Mouse (Mus musculus) midbrain, embryonic 15.5 days (tissue): Measurements from ENCODE around the gene Baz2a. TPM values are rescaled to one million over a fixed set of nuclear protein-coding genes. Genes with fewer than 3 reads are reported as not detected.
"Not testable (repeated sequence)": the region's sequence is repeated elsewhere in the genome, so short reads cannot be mapped to it uniquely, and the experiment has no call there.

ENCODE experiments used
- ATAC-seq: fragments of 200-750 bp; cut with Nextera tagmentation; replicated peaks from 2 replicates; pipeline ENCODE4 v1.8.0; 2017; ENCODE audit warnings: moderate TSS enrichment
- H3K27ac ChIP-seq: fragments of 300-500 bp; sonication (generic); 2 replicates; pipeline ENCODE4 v1.5.1; 2015; ENCODE audit warnings: mild to moderate bottlenecking, inconsistent platforms
- H3K27me3 ChIP-seq: fragments of 300-500 bp; sonication (generic); replicated peaks from 2 replicates; pipeline ENCODE4 v1.6.1; 2015; ENCODE audit warnings: inconsistent platforms
- H3K36me3 ChIP-seq: fragments of 300-500 bp; sonication (generic); replicated peaks from 2 replicates; pipeline ENCODE4 v1.6.1; 2015; ENCODE audit warnings: inconsistent platforms
- H3K4me1 ChIP-seq: fragments of 300-500 bp; sonication (generic); 2 replicates; pipeline ENCODE4 v1.6.1; 2015; ENCODE audit warnings: inconsistent platforms
- H3K4me2 ChIP-seq: fragments of 300-500 bp; sonication (generic); 2 replicates; pipeline ENCODE4 v1.6.1; 2015; ENCODE audit warnings: inconsistent platforms, mild to moderate bottlenecking, moderate library complexity
- H3K4me3 ChIP-seq: fragments of 300-500 bp; sonication (generic); 2 replicates; pipeline ENCODE4 v1.5.1; 2015; ENCODE audit warnings: mild to moderate bottlenecking, inconsistent platforms
- H3K9ac ChIP-seq: fragments of 300-500 bp; sonication (generic); 2 replicates; pipeline ENCODE4 v1.6.1; 2015; ENCODE audit warnings: mild to moderate bottlenecking, inconsistent platforms
- H3K9me3 ChIP-seq: fragments of 300-500 bp; sonication (generic); 2 replicates; pipeline ENCODE4 v1.6.1; 2016; ENCODE audit warnings: inconsistent platforms
- WGBS: fragments of 180-500 bp; shearing (Covaris S2); methylation state at CpG from one replicate; pipeline ENCODE4 v1.1.7; 2015; ENCODE audit warnings: mixed read lengths; 5-methylcytosine and 5-hydroxymethylcytosine counted together
- polyA plus RNA-seq: library from polyadenylated mRNA; unstranded; fragments of >200 nt; fragmentation: Nextera tagmentation; extraction: Ambion mirVana; gene quantifications from 2 replicates; pipeline ENCODE4 v1.2.1, GENCODE M21; 2015

The Baz2a gene
- polyA plus RNA-seq, 1 experiment from 2014 or later, result 10.9 TPM

DNA sequence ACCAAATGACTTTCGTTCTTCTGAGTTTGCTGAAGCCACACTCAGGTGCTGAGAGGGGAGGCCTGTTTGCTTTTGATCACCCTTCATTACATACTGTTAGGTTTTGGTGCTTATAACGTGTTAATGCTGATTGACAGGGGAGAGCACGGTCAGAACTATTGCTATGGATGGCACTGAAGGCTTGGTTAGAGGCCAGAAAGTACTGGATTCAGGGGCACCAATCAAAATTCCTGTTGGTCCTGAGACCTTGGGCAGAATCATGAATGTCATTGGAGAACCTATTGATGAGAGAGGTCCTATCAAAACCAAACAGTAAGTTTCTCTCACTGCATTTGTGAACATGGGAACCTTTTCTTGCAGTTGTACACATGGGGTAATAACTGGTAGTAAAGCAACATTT lies 7.2 kb upstream of the Baz2a start:
- H3K27ac ChIP-seq, result peak overlapping the region; percentile 91
- H3K4me2 ChIP-seq, result peak overlapping the region; percentile 78
- H3K36me3 ChIP-seq, result peaks cover 39% of the 10 kb centered on the region
- H3K27me3 ChIP-seq, result no peaks in the 10 kb centered on the region
- H3K4me3 ChIP-seq, result peak overlapping the region; percentile 70
- H3K9me3 ChIP-seq, result no peaks in the 10 kb centered on the region
- peak overlapping the region; percentile 84 for H3K9ac ChIP-seq
- 2% methylated on average over 3 of the region's 3 CpGs for WGBS
- no peak for ATAC-seq
- peaks cover 31% of the 10 kb centered on the region for H3K4me1 ChIP-seq

DNA sequence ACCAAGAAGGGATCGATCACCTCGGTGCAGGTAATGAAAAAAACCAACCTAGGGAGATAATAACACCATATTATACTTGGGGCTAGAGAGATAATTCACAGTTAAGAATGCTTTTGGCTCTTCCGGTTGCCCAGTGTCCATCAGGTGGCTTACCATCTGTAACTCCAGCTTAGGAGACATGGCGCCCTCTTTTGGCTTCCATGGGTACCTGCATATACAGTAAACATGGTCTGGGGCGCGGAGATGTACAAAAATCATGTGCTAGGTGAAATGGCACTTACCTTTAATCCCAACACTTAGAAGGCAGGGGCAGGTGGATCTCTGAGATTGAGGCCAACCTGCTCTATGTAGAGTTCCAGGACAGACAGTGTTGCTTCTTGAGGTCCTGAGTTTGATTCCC lies 5.0 kb upstream of the Baz2a start:
- Histone ChIP-seq H3K9me3 (no peaks in the 10 kb centered on the region), H3K4me2 (no peak overlapping the region), H3K27me3 (no peaks in the 10 kb centered on the region), H3K4me3 (no peak overlapping the region), H3K9ac (0 out of 2 replicates have a peak overlapping the region, but pooled peaks have one; percentile 8), H3K4me1 (peaks cover 42% of the 10 kb centered on the region), H3K36me3 (peaks cover 52% of the 10 kb centered on the region), H3K27ac (no peak overlapping the region)
- ATAC-seq, result no peak
- 79% methylated on average over 6 of the region's 6 CpGs for WGBS

GRCm38 (mm10) chr10:128087216-128087615 lies 4.2 kb upstream of the Baz2a start:
- WGBS, result 96% methylated on average over 2 of the region's 2 CpGs
- not testable (repeated sequence) for H3K4me3 ChIP-seq, ATAC-seq, H3K27me3 ChIP-seq, H3K4me2 ChIP-seq, H3K27ac ChIP-seq, H3K9me3 ChIP-seq, H3K9ac ChIP-seq
- peaks cover 52% of the 10 kb centered on the region for H3K36me3 ChIP-seq
- peaks cover 45% of the 10 kb centered on the region for H3K4me1 ChIP-seq

- no peaks in the 10 kb centered on the region for H3K27me3 ChIP-seq
- no peak overlapping the region for H3K4me2 ChIP-seq
- H3K9me3 ChIP-seq, result no peaks in the 10 kb centered on the region
- ATAC-seq, result no peak
- 91% methylated on average over 5 of the region's 5 CpGs for WGBS
- no peak overlapping the region for H3K4me3 ChIP-seq
- peaks cover 52% of the 10 kb centered on the region for H3K36me3 ChIP-seq
- no peak overlapping the region for H3K9ac ChIP-seq
- H3K4me1 ChIP-seq, result peaks cover 46% of the 10 kb centered on the region
- no peak overlapping the region for H3K27ac ChIP-seq
Measured at GRCm38 (mm10) chr10:128088181-128088580, 3.2 kb upstream of the Baz2a start.

DNA sequence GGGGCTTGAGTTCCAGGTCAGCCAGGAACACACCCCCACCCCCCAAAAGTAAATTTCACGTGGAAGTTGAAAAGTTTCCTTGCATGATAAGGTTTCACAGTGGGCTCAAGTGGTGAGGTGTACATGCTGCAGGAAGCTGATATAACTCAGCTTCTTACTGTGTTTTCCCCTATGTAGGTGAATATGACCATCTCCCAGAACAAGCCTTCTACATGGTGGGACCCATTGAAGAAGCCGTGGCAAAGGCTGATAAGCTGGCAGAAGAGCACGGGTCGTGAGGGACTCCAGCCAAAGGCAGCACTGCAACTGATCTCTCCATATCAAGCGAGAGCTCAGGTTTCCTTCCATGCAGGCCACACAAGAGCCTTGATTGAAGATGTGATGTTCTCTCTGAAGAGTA lies 1.5 kb upstream of the Baz2a start:
- H3K4me3 ChIP-seq, result no peak overlapping the region
- H3K4me1 ChIP-seq, result peaks cover 55% of the 10 kb centered on the region
- H3K9me3 ChIP-seq, result no peaks in the 10 kb centered on the region
- WGBS, result 77% methylated on average over 5 of the region's 5 CpGs
- no peak overlapping the region for H3K9ac ChIP-seq
- H3K36me3 ChIP-seq, result peaks cover 51% of the 10 kb centered on the region
- H3K4me2 ChIP-seq, result no peak overlapping the region
- H3K27me3 ChIP-seq, result no peaks in the 10 kb centered on the region
- no peak for ATAC-seq
- H3K27ac ChIP-seq, result no peak overlapping the region

- no peak overlapping the region; the same call in 1 of the 2 replicates for H3K9ac ChIP-seq
- H3K4me1 ChIP-seq, result peaks cover 48% of the 10 kb centered on the region
- H3K4me3 ChIP-seq, result peak overlapping the region; percentile 66
- H3K9me3 ChIP-seq, result no peaks in the 10 kb centered on the region
- 9% methylated on average over 14 of the region's 14 CpGs for WGBS
- H3K27ac ChIP-seq, result peak overlapping the region; percentile 52; the same call in 1 of the 2 replicates
- peaks cover 41% of the 10 kb centered on the region for H3K36me3 ChIP-seq
- H3K27me3 ChIP-seq, result no peaks in the 10 kb centered on the region
- peak; percentile 21; the same call in 1 of the 2 replicates for ATAC-seq
- H3K4me2 ChIP-seq, result peak overlapping the region; percentile 87
Measured at GRCm38 (mm10) chr10:128090651-128091563, 470 bp upstream of the Baz2a start.

DNA sequence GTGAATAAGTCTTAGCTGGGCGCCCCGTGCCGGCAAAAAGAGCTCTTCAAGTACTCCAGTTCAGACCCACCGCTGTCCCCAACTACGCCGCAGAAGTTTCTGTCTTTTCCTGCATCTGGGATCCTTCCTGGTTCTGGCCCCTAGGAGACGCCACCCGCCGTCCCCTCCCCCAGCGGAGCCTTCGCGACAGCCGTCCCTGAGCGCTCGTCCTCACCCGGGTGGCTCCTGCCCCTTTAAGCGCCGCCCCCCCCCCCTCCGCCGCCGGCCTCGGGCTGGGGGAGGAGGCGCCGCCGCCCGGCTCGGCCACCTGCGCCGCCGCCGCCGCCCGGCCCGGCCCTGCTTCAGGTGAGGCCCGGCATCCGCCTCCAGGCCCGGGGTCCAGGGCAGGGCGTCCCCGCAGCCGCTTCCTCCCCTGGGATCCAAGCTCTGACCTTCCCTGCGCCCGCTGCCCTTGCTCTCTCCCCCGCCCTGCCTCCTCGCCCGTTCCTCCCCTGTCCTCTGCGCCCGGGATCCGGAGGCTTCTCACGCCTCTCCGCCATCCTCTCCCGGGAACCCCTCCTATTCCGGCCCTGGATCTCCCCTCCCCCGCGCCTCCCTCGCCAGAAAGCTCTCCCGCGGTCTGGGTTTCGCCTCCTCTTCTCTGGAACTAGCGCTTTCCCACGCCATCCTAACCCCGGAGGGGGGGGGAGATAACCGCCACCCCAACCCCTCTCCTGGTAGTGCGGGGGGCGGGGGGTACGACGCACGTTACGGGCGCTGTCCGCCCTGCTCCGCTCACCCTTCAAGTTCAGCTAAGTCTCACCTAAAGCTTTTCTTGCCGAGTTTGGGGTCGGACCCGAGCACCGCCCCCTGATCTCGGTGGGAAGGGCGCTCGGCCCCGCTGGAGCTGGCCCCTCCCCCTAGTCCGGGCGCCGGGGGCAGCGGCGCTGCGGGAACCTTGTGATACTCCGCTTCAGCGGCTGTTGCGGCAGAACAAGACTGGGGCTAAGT lies 1.4 kb downstream of the Baz2a start:
- peaks cover 26% of the 10 kb centered on the region for H3K36me3 ChIP-seq
- H3K9me3 ChIP-seq, result no peaks in the 10 kb centered on the region
- peak; percentile 45 for ATAC-seq
- peaks cover 49% of the 10 kb centered on the region for H3K4me1 ChIP-seq
- H3K4me2 ChIP-seq, result peak overlapping the region; percentile 87
- under 1% methylated on average over 66 of the region's 88 CpGs for WGBS
- H3K27ac ChIP-seq, result peak overlapping the region; percentile 79
- H3K27me3 ChIP-seq, result no peaks in the 10 kb centered on the region
- peak overlapping the region; percentile 66 for H3K4me3 ChIP-seq
- peak overlapping the region; percentile 66 for H3K9ac ChIP-seq

DNA sequence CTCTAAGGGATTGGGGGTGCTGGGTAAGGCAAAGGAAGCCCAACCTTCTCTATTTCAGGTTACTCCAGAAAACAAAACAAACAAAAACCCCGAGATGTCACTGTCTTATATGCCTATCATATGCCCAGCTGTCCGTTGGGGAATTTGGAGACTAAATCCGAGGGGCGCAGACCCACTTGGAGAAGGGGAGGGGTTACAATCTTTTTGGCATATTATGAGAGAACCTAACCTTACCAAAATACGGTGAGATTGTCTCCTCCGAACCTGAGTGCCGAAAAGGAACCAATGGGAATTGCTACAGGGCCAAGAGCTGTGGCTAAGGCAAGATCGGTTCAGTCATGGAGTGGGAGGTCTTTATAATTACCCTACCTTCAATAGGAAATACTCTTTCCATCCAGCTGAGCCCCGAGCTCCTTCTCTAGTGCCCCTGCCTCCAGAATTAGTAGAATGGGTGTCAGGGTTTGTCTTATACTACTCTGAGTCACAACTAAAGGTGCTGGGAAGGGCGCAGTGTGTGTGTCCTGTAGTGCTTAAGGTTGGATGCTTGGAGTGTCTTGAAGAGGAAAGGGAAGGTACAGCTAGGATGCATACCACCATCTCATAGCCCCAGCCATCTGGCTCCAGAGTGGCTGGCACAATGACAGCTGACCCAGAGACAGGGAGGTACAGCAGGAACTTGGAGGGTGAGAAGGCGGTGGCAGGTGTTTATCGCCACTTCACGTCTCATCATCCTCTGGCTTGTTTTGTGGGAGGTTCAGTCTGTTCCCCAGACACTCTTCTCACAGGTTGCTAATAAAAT lies 2.3 kb downstream of the Baz2a start:
- no peak for ATAC-seq
- Histone ChIP-seq H3K36me3 (peaks cover 17% of the 10 kb centered on the region), H3K9me3 (no peaks in the 10 kb centered on the region), H3K4me2 (peak overlapping the region; percentile 87), H3K4me1 (peaks cover 58% of the 10 kb centered on the region), H3K27ac (peak overlapping the region; percentile 79), H3K4me3 (peak overlapping the region; percentile 66), H3K27me3 (no peaks in the 10 kb centered on the region), H3K9ac (peak overlapping the region; percentile 66)
- 24% methylated on average over 13 of the region's 13 CpGs for WGBS

GRCm38 (mm10) chr10:128094340-128094968 lies 3.1 kb downstream of the Baz2a start:
- Histone ChIP-seq H3K4me2 (peak overlapping the region; percentile 87), H3K9me3 (no peaks in the 10 kb centered on the region), H3K36me3 (peaks cover 10% of the 10 kb centered on the region), H3K4me3 (peak overlapping the region; percentile 19; the same call in 1 of the 2 replicates), H3K27me3 (no peaks in the 10 kb centered on the region), H3K4me1 (peaks cover 59% of the 10 kb centered on the region), H3K27ac (no peak overlapping the region; the same call in 1 of the 2 replicates), H3K9ac (no peak overlapping the region)
- ATAC-seq, result 0 out of 2 replicates have a peak, but pooled peaks have one; percentile 16
- 11% methylated on average over 19 of the region's 19 CpGs for WGBS

DNA sequence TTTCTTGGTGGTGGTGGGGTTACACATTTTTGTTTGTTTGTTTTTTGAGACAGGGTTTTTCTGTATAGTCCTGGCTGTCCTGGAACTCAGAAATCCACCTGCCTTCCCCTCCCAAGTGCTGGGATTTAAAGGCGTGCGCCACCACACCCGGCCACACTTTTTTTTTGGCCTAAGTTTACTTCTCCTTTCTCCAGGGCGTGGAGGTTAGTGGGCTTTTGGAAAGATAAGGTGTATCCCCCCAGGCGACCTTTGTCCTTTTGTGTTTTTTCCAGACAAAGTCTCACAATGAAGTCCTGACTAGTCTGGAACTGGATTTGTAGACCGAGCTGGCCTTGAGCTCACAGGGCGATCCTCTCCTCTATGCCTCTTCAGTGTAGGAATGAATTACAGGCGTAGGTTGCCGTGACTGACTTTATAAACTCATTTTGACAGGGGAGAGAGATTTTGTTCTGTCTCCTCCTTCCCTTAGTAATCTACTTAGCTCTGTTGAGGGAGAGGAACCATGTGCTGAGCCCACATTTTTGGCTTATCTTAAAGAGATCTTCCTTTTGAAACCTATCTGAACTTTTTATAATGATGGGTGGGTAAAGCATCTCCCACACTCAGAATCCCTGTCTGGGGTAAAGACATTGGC lies 3.7 kb downstream of the Baz2a start:
- Histone ChIP-seq H3K4me1 (peaks cover 59% of the 10 kb centered on the region), H3K4me2 (peak overlapping the region; percentile 87)
- ATAC-seq, result no peak

More for the DNA sequence above, 3.7 kb downstream of the Baz2a start:
- peaks cover 3% of the 10 kb centered on the region; the same call in 1 of the 2 replicates for H3K36me3 ChIP-seq
- H3K9me3 ChIP-seq, result no peaks in the 10 kb centered on the region
- H3K27ac ChIP-seq, result no peak overlapping the region
- H3K9ac ChIP-seq, result no peak overlapping the region
- no peaks in the 10 kb centered on the region for H3K27me3 ChIP-seq
- 28% methylated on average over 9 of the region's 9 CpGs for WGBS
- H3K4me3 ChIP-seq, result no peak overlapping the region
